Mouse (Mus musculus): ENCODE measurements at regions not wholly inside any gene's neighbourhood (a gene's known extent, or its start where the extent isn't known, plus 50 kb on each side); places are given as distances from the start of the nearest gene placed in this dataset.

GRCm38 (mm10) chr8:125367374-125367773, 202.2 kb downstream of the Sipa1l2 start:
- H3K4me1 ChIP-seq (ENCODE audit: control insufficient read depth in 1 of 2, insufficient read depth in 2 of 2): peaks cover 3 to 28% of the 10 kb centered on the region in 2 experiments; a peak in 3 of 4 replicates
- no peaks in the 10 kb centered on the region for H3K79me2 ChIP-seq (replicated peaks; ENCODE audit: control insufficient read depth, extremely low read depth, insufficient read depth, poor library complexity, severe bottlenecking)
- in situ Hi-C loops (cut with MboI; ENCODE audit: low pct_ligation_motif_present, low pct_unique_long_range_greater_than_20kb, low sequenced_read_pairs): no loop called here
- peaks cover 2% of the 10 kb centered on the region for H3K9me3 ChIP-seq (replicated peaks; ENCODE audit: low read length)
- no peak overlapping the region for H3K4me3 ChIP-seq (replicated peaks in 1 of 3; ENCODE audit: low read depth in 2 of 3, low read length in 2 of 3, poor library complexity in 1 of 3)
- no peaks in the 10 kb centered on the region for H3K36me3 ChIP-seq (replicated peaks in 1 of 2; ENCODE audit: control insufficient read depth in 1 of 2, insufficient read depth in 1 of 2, low read length in 1 of 2)
- no peaks in the 10 kb centered on the region for H3K27me3 ChIP-seq (replicated peaks)
- no peak overlapping the region for H3K9ac ChIP-seq (ENCODE audit: insufficient read depth, low read depth)
- DNase-seq (ENCODE audit: extremely low read depth): no peak
- no peak overlapping the region for H3K27ac ChIP-seq (ENCODE audit: insufficient read depth, low read depth)
- TF ChIP-seq E2F4 (IDR thresholded peaks at IDR 0.05; ENCODE audit: insufficient replicate concordance, low read depth, low read length): no peak
- TF ChIP-seq ZMIZ1 (IDR thresholded peaks at IDR 0.05; ENCODE audit: low read depth, low read length): no peak
- no peak for TF ChIP-seq MYC (IDR thresholded peaks at IDR 0.05; ENCODE audit: low read depth, low read length)
- no peak for TF ChIP-seq ZNF384 (IDR thresholded peaks at IDR 0.05; ENCODE audit: low read depth, low read length)
- no peak for TF ChIP-seq MAX (IDR thresholded peaks at IDR 0.05; ENCODE audit: low read length)
- TF ChIP-seq JUN (IDR thresholded peaks at IDR 0.05; ENCODE audit: insufficient read depth, low read depth, low read length): no peak
- TF ChIP-seq EP300 (IDR thresholded peaks at IDR 0.05; ENCODE audit: low read length): no peak
- no peak for TF ChIP-seq UBTF (IDR thresholded peaks at IDR 0.05; ENCODE audit: low read depth, low read length)
- no peak for TF ChIP-seq SIN3A (IDR thresholded peaks at IDR 0.05; ENCODE audit: low read length)
- TF ChIP-seq JUND (conservative IDR thresholded peaks at IDR 0.05; ENCODE audit: low read depth, low read length): no peak
- no peak for TF ChIP-seq ZKSCAN1 (IDR thresholded peaks at IDR 0.05; ENCODE audit: borderline replicate concordance, low read depth, low read length)
- H3K4me2 ChIP-seq (ENCODE audit: insufficient read depth, low read depth, poor library complexity, severe bottlenecking): no peak overlapping the region
- dilution Hi-C loops (cut with MboI; ENCODE audit: extremely low pct_ligation_motif_present, extremely low pct_unique_long_range_greater_than_20kb, low sequenced_read_pairs): no loop called here

- no peak overlapping the region for H3K4me3 ChIP-seq (replicated peaks in 1 of 3; ENCODE audit: low read depth in 2 of 3, low read length in 2 of 3, poor library complexity in 1 of 3)
- TF ChIP-seq POLR2A (IDR thresholded peaks at IDR 0.05; ENCODE audit: low read depth, low read length): no peak
These were observed 204.6 kb downstream of the Sipa1l2 start for GRCm38 (mm10) chr8:125365004-125365403.

GRCm38 (mm10) chr8:125359456-125359855, 210.2 kb downstream of the Sipa1l2 start:
- H3K4me2 ChIP-seq (ENCODE audit: insufficient read depth, low read depth, poor library complexity, severe bottlenecking): no peak overlapping the region
- no peaks in the 10 kb centered on the region for H3K36me3 ChIP-seq (replicated peaks in 1 of 2; ENCODE audit: control insufficient read depth in 1 of 2, insufficient read depth in 1 of 2, low read length in 1 of 2)
- H3K4me1 ChIP-seq (ENCODE audit: control insufficient read depth in 1 of 2, insufficient read depth in 2 of 2): peaks cover 9 to 32% of the 10 kb centered on the region in 2 experiments
- H3K9ac ChIP-seq (ENCODE audit: insufficient read depth, low read depth): no peak overlapping the region
- peaks cover 19% of the 10 kb centered on the region for H3K9me3 ChIP-seq (replicated peaks; ENCODE audit: low read length)
- in situ Hi-C loops (cut with MboI; ENCODE audit: low pct_ligation_motif_present, low pct_unique_long_range_greater_than_20kb, low sequenced_read_pairs): no loop called here
- dilution Hi-C loops (cut with MboI; ENCODE audit: extremely low pct_ligation_motif_present, extremely low pct_unique_long_range_greater_than_20kb, low sequenced_read_pairs): no loop called here
- no peaks in the 10 kb centered on the region for H3K79me2 ChIP-seq (replicated peaks; ENCODE audit: control insufficient read depth, extremely low read depth, insufficient read depth, poor library complexity, severe bottlenecking)
- no peak overlapping the region for H3K4me3 ChIP-seq (replicated peaks in 1 of 3; ENCODE audit: low read depth in 2 of 3, low read length in 2 of 3, poor library complexity in 1 of 3)
- no peak for DNase-seq (ENCODE audit: extremely low read depth)
- no peaks in the 10 kb centered on the region for H3K27me3 ChIP-seq (replicated peaks)
- H3K27ac ChIP-seq (ENCODE audit: insufficient read depth, low read depth): no peak overlapping the region
- TF ChIP-seq TCF12 (IDR thresholded peaks at IDR 0.05; ENCODE audit: low read depth, low read length) (no peak), GABPA (IDR thresholded peaks at IDR 0.05; ENCODE audit: insufficient replicate concordance, low read depth, low read length) (no peak), ZKSCAN1 (IDR thresholded peaks at IDR 0.05; ENCODE audit: borderline replicate concordance, low read depth, low read length) (no peak), MYC (IDR thresholded peaks at IDR 0.05; ENCODE audit: low read depth, low read length) (no peak), USF2 (conservative IDR thresholded peaks at IDR 0.05; ENCODE audit: low read depth, low read length) (no peak), JUN (IDR thresholded peaks at IDR 0.05; ENCODE audit: insufficient read depth, low read depth, low read length) (no peak), ELF1 (IDR thresholded peaks at IDR 0.05; ENCODE audit: low read depth, low read length) (no peak), MXI1 (IDR thresholded peaks at IDR 0.05; ENCODE audit: low read depth, low read length) (no peak), NELFE (IDR thresholded peaks at IDR 0.05; ENCODE audit: low read depth, low read length) (no peak), MAFK (IDR thresholded peaks at IDR 0.05; ENCODE audit: insufficient replicate concordance, low read length) (no peak), SMC3 (IDR thresholded peaks at IDR 0.05; ENCODE audit: low read depth, low read length) (no peak), ZNF384 (IDR thresholded peaks at IDR 0.05; ENCODE audit: low read depth, low read length) (no peak), CTCF (conservative IDR thresholded peaks at IDR 0.05 in 1 of 2, IDR thresholded peaks at IDR 0.05 in 1 of 2; ENCODE audit: low read depth in 2 of 2, low read length in 2 of 2) (no peak), BHLHE40 (IDR thresholded peaks at IDR 0.05; ENCODE audit: low read depth, low read length) (no peak), MAX (IDR thresholded peaks at IDR 0.05; ENCODE audit: low read length) (no peak), E2F4 (IDR thresholded peaks at IDR 0.05; ENCODE audit: insufficient replicate concordance, low read depth, low read length) (no peak), ETS1 (conservative IDR thresholded peaks at IDR 0.05; ENCODE audit: low read depth, low read length) (no peak), HCFC1 (IDR thresholded peaks at IDR 0.05; ENCODE audit: low read depth, low read length) (no peak), CHD2 (IDR thresholded peaks at IDR 0.05; ENCODE audit: low read length) (no peak)

More at GRCm38 (mm10) chr8:125365004-125365403, 204.6 kb downstream of the Sipa1l2 start:
- Histone ChIP-seq H3K4me2 (ENCODE audit: insufficient read depth, low read depth, poor library complexity, severe bottlenecking) (no peak overlapping the region), H3K27ac (ENCODE audit: insufficient read depth, low read depth) (no peak overlapping the region), H3K4me1 (ENCODE audit: control insufficient read depth in 1 of 2, insufficient read depth in 2 of 2) (peaks cover 0 to 29% of the 10 kb centered on the region in 2 experiments; a peak in 2 of 4 replicates), H3K9ac (ENCODE audit: insufficient read depth, low read depth) (no peak overlapping the region), H3K27me3 (replicated peaks) (no peaks in the 10 kb centered on the region), H3K36me3 (replicated peaks in 1 of 2; ENCODE audit: control insufficient read depth in 1 of 2, insufficient read depth in 1 of 2, low read length in 1 of 2) (no peaks in the 10 kb centered on the region), H3K79me2 (replicated peaks; ENCODE audit: control insufficient read depth, extremely low read depth, insufficient read depth, poor library complexity, severe bottlenecking) (no peaks in the 10 kb centered on the region), H3K9me3 (replicated peaks; ENCODE audit: low read length) (peaks cover 11% of the 10 kb centered on the region)
- dilution Hi-C loops (cut with MboI; ENCODE audit: extremely low pct_ligation_motif_present, extremely low pct_unique_long_range_greater_than_20kb, low sequenced_read_pairs) (no loop called here), in situ Hi-C loops (cut with MboI; ENCODE audit: low pct_ligation_motif_present, low pct_unique_long_range_greater_than_20kb, low sequenced_read_pairs) (no loop called here)
- DNase-seq (ENCODE audit: extremely low read depth): no peak

Data from CH12.LX (cell line).